Mouse (Mus musculus) liver, embryonic 14.5 days (tissue): ENCODE data around the gene Fgfr2.

Source experiments
- CTCF ChIP-seq: IDR thresholded peaks from 2 replicates; pipeline ENCODE4 v1.5.1; 2016; ENCODE audit warnings: antibody characterized with exemption, low read depth, control low read depth
- EP300 ChIP-seq: IDR thresholded peaks from 2 replicates; pipeline ENCODE4 v1.6.1; 2016; ENCODE audit warnings: antibody characterized with exemption, low read depth

GRCm38 (mm10) chr7:131471551-131471950 lies 1651.6 kb downstream of the Fgfr2 start:
- no peak for TF ChIP-seq CTCF
- TF ChIP-seq EP300: no peak
